Mouse (Mus musculus) midbrain, postnatal 0 days (tissue): ENCODE results near the gene Il13. TPM values are rescaled to one million over a fixed set of nuclear protein-coding genes. Genes with fewer than 3 reads are reported as not detected.

Experiments used
- ATAC-seq: fragments of 200-750 bp; cut with Nextera tagmentation; 2 replicates; pipeline ENCODE4 v1.8.0; 2017; ENCODE audit warnings: moderate number of reproducible peaks, mild to moderate bottlenecking, moderate TSS enrichment, moderate library complexity; ENCODE audit not compliant: low FRiP score
- DNase-seq: peaks from one replicate; pipeline ENCODE4 v3.0.0-alpha.2; 2015; ENCODE audit warnings: low spot score
- H3K27ac ChIP-seq: fragments of 300-500 bp; sonication (generic); 2 replicates; pipeline ENCODE4 v1.5.1; 2014; ENCODE audit warnings: low read depth, mild to moderate bottlenecking, low read length, mixed read lengths
- H3K27me3 ChIP-seq: fragments of 300-500 bp; sonication (generic); 2 replicates; pipeline ENCODE4 v1.6.1; 2014; ENCODE audit warnings: low read length, control low read depth, mixed read lengths; ENCODE audit not compliant: insufficient read depth
- H3K36me3 ChIP-seq: fragments of 300-500 bp; sonication (generic); 2 replicates; pipeline ENCODE4 v1.6.1; 2014; ENCODE audit warnings: low read length, control low read depth, mixed read lengths; ENCODE audit not compliant: insufficient read depth
- H3K4me1 ChIP-seq: fragments of 300-500 bp; sonication (generic); 2 replicates; pipeline ENCODE4 v1.6.1; 2014; ENCODE audit warnings: mild to moderate bottlenecking, control low read depth, antibody characterized with exemption, low read length, mixed read lengths; ENCODE audit not compliant: insufficient read depth
- H3K4me2 ChIP-seq: fragments of 300-500 bp; sonication (generic); 2 replicates; pipeline ENCODE4 v1.6.1; 2014; ENCODE audit warnings: low read depth, mild to moderate bottlenecking, low read length, mixed read lengths; ENCODE audit not compliant: poor library complexity, severe bottlenecking
- H3K4me3 ChIP-seq: fragments of 300-500 bp; sonication (generic); 2 replicates; pipeline ENCODE4 v1.5.1; 2014; ENCODE audit warnings: low read depth, mild to moderate bottlenecking, low read length, moderate library complexity
- H3K9ac ChIP-seq: fragments of 300-500 bp; sonication (generic); replicated peaks from 2 replicates; pipeline ENCODE4 v1.6.1; 2014; ENCODE audit warnings: mild to moderate bottlenecking, low read length, moderate library complexity, mixed read lengths; ENCODE audit not compliant: poor library complexity, severe bottlenecking
- H3K9me3 ChIP-seq: fragments of 300-500 bp; sonication (generic); 2 replicates; pipeline ENCODE4 v1.6.1; 2016; ENCODE audit warnings: low read length, control low read depth
- CTCF ChIP-seq: IDR thresholded peaks from 2 replicates; pipeline ENCODE4 v1.5.1; 2016; ENCODE audit warnings: antibody characterized with exemption, mild to moderate bottlenecking
- WGBS: fragments of 180-500 bp; shearing (Covaris S2); extraction: QIAGEN DNeasy Blood & Tissue Kit; methylation state at CpG from one replicate; pipeline ENCODE4 v1.1.7; 2014; 5-methylcytosine and 5-hydroxymethylcytosine counted together
- polyA plus RNA-seq: library from polyadenylated mRNA; unstranded; fragments of >200 nt; fragmentation: Nextera tagmentation; extraction: Ambion mirVana; gene quantifications from 2 replicates; pipeline ENCODE4 v1.2.1, GENCODE M21; 2015
- total RNA-seq: library from RNA; depleted of rRNA; stranded (reverse); fragments of >200 nt; gene quantifications from 2 replicates; pipeline ENCODE4 v1.2.3, GENCODE M21; 2014

Gene Il13
- total and polyA plus RNA-seq, 2 experiments from 2014 or later, result not detected

DNA sequence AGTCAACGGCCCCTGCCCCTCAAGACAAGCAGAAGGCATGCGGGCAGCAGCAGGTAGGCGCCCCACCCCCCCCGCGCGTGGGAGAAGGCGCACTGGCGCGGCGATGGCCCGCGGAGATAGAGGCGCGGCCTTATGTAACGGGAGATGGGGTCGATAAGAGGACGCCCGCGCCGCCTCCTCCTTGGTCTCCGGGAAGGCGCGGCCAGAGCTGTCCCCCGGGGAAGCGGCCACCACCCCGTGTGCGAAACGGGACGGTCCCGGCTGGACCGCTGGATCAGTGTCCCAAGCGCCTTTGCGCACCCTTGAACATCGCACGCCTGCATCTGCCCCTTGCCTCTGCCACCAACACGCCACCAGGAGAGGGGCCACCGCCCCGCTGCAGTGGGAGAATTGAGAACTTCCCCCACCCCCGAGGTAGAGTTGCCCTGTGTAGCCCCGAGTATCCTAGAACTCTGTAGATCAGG lies 1.7 kb upstream of the Il13 start:
- no peaks in the 10 kb centered on the region for H3K36me3 ChIP-seq
- no peak for TF ChIP-seq CTCF
- H3K4me1 ChIP-seq, result no peaks in the 10 kb centered on the region
- H3K27ac ChIP-seq, result no peak overlapping the region
- peak overlapping the region; percentile 35 for H3K4me3 ChIP-seq
- DNase-seq, result no peak
- WGBS, result 3% methylated on average over 37 of the region's 40 CpGs
- peak overlapping the region; percentile 75 for H3K4me2 ChIP-seq
- ATAC-seq, result no peak
- H3K9me3 ChIP-seq, result no peaks in the 10 kb centered on the region
- peaks cover 5% of the 10 kb centered on the region; the same call in 1 of the 2 replicates for H3K27me3 ChIP-seq
- H3K9ac ChIP-seq, result peak overlapping the region; percentile 44; the same call in 1 of the 2 replicates

DNA sequence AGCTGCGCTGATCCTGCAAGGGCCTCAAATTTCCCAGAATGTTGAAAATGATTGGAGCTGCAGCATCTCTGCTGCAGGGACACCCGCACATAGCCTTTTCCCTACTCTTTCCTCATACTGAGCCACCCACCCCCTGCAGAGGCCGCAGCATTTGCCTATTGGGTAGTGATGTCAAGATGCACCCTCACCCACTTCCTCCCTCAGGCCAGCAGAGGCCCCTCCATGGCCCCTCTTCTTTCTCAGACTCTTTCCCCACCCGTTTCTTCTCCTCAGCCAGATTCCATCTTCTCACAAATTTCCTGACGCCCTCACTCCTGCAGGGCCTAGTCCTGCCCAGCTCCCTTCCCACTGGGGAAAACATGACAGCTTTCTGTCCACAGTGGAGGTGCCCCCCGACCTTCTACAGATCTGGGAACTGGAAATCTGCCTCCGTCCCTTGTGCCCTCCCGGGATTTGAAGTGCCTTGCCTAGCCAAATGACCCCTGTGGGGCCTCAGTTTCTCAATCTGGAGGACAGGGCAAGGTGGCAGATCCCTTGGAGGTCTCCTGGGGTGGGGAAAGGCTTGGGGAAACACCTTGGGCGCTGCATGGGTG lies 1.2 kb upstream of the Il13 start:
- no peaks in the 10 kb centered on the region for H3K4me1 ChIP-seq
- no peaks in the 10 kb centered on the region for H3K9me3 ChIP-seq
- DNase-seq, result no peak
- H3K9ac ChIP-seq, result no peak overlapping the region; the same call in 1 of the 2 replicates
- H3K27ac ChIP-seq, result no peak overlapping the region
- peaks cover 5% of the 10 kb centered on the region; the same call in 1 of the 2 replicates for H3K27me3 ChIP-seq
- WGBS, result 44% methylated on average over 9 of the region's 9 CpGs
- no peak for ATAC-seq
- TF ChIP-seq CTCF, result no peak
- H3K4me3 ChIP-seq, result peak overlapping the region; percentile 35
- no peaks in the 10 kb centered on the region for H3K36me3 ChIP-seq
- peak overlapping the region; percentile 75 for H3K4me2 ChIP-seq

- no peak overlapping the region for H3K27ac ChIP-seq
- H3K9ac ChIP-seq, result no peak overlapping the region
- DNase-seq, result no peak
- no peak overlapping the region for H3K4me3 ChIP-seq
- H3K9me3 ChIP-seq, result no peaks in the 10 kb centered on the region
- ATAC-seq, result no peak
- TF ChIP-seq CTCF, result no peak
- no peaks in the 10 kb centered on the region for H3K36me3 ChIP-seq
- H3K4me2 ChIP-seq, result no peak overlapping the region
- H3K4me1 ChIP-seq, result no peaks in the 10 kb centered on the region
- WGBS, result 90% methylated on average over 7 of the region's 7 CpGs
- peaks cover 5% of the 10 kb centered on the region; the same call in 1 of the 2 replicates for H3K27me3 ChIP-seq
Measured at GRCm38 (mm10) chr11:53633644-53634043, 858 bp downstream of the Il13 start.

DNA sequence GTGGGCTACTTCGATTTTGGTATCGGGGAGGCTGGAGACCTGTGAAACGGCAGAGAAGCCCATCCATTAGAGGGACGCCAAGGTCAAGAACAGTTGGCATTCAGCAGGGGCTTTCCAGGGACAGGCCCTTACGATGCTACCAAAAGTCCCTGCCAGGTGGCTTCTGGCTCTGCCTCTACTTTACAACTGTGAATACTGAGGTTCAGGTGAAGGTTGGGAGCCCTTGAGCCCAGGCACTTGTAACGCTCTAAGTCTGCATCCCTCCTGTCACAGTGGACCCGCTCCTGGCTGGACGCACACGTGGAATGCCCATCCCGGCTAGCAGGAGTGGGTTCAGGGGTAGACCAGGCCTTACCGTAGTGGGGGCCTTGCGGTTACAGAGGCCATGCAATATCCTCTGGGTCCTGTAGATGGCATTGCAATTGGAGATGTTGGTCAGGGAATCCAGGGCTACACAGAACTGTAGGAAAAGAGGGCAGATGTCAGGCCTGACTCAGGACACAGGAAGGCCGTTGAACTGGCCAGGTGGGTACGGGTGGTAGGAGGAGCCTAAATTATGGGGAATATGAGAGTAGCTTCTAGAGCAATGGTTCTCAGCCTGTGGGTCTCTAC lies 2.3 kb downstream of the Il13 start:
- Histone ChIP-seq H3K27me3 (peaks cover 5% of the 10 kb centered on the region; the same call in 1 of the 2 replicates), H3K36me3 (no peaks in the 10 kb centered on the region), H3K4me1 (no peaks in the 10 kb centered on the region), H3K9me3 (no peaks in the 10 kb centered on the region), H3K4me3 (no peak overlapping the region), H3K4me2 (no peak overlapping the region), H3K27ac (no peak overlapping the region), H3K9ac (no peak overlapping the region)
- 76% methylated on average over 14 of the region's 14 CpGs for WGBS
- no peak for DNase-seq
- TF ChIP-seq CTCF, result peak; percentile 61
- ATAC-seq, result no peak

DNA sequence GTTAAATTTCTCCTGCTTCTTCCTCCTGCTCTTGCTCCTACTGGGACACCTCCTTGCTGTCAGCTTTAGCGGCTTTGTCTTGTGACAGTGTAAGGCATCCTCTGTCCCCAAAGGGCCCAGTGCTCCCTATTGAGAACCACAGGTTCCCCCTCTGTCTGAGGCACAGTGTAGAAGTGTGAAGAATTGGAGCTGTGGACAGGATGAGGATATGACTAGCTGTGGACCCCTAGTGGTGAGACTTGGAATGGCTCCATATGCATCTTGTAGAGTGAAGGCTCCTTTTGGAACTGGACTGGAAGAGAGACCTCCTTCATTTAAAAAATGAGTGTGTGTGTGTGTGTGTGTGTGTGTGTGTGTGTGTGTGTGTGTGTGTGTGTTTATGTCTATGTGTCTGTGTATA lies 6.6 kb downstream of the Il13 start:
- peak; percentile 89 for DNase-seq
- peak; percentile 89 for TF ChIP-seq CTCF
- Histone ChIP-seq H3K9ac (no peak overlapping the region), H3K4me2 (no peak overlapping the region), H3K9me3 (no peaks in the 10 kb centered on the region), H3K36me3 (no peaks in the 10 kb centered on the region), H3K27me3 (no peaks in the 10 kb centered on the region), H3K27ac (no peak overlapping the region), H3K4me3 (no peak overlapping the region), H3K4me1 (no peaks in the 10 kb centered on the region)
- no peak for ATAC-seq
- WGBS, result 26% methylated on average over 1 of the region's 1 CpGs

GRCm38 (mm10) chr11:53626802-53627373 lies 7.6 kb downstream of the Il13 start:
- ATAC-seq (no peak), DNase-seq (no peak)
- no peaks in the 10 kb centered on the region for H3K27me3 ChIP-seq
- no peak overlapping the region for H3K4me2 ChIP-seq
- no peaks in the 10 kb centered on the region for H3K36me3 ChIP-seq
- WGBS, result 67% methylated on average over 17 of the region's 17 CpGs
- H3K4me1 ChIP-seq, result no peaks in the 10 kb centered on the region
- H3K9me3 ChIP-seq, result no peaks in the 10 kb centered on the region
- TF ChIP-seq CTCF, result no peak
- no peak overlapping the region for H3K27ac ChIP-seq
- H3K4me3 ChIP-seq, result no peak overlapping the region
- no peak overlapping the region for H3K9ac ChIP-seq
